Mouse (Mus musculus) testis, postnatal 10 days (tissue): ENCODE measurements around the gene Ift22.
A peak's percentile ranks its signal among the peaks of the same experiment; 100 is the strongest.

Experiments used
- DNase-seq: peaks from one replicate; pipeline ENCODE4 v3.0.0; 2021; ENCODE audit warnings: low spot score

Gene Ift22

GRCm38 (mm10) chr5:136907991-136908857 lies at the start of gene Ift22:
TSS of gene Ift22 (plus strand) at chr5:136908150.
- DNase-seq: peak; percentile 97

GRCm38 (mm10) chr5:136861191-136861940 lies 46.6 kb upstream of the Ift22 start:
- DNase-seq: no peak

DNA sequence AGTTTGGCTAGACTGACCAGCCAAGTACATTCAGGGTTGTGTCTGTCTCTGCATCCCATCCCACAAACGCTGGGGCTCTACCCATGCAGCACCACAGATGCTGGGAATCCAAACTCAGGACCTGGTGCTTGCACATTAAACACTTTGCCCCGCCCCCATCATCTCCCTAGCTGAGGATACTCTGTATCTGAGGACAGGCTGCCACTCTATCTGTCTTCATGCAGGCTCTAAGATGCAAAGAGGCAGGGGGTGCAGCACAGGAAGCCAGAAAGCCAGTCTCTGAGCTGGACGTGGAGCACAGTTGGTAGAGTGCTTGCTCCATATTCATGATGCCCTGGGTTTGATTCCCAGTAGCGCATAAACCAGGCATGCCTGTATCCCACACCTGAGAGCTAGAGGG lies 45.1 kb upstream of the Ift22 start:
- no peak for DNase-seq

DNA sequence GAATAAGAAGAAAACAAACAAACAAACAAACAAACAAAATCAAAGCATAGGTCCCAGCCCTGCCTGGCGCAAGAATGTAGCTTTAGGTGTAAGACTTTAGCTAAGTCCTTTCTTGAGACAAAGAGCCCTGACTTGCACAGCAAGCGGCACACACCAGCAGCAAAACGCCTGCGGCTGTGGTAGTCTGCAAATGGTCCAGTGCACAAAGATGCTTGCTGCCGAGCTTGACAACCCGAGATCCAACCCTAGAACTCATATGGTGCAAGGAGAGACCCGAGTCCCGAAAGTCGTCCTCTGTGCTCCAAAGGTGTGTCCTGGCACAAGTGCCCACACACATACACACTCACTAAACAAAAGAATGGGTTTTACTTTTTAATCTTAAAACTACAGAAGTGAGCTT lies 44.7 kb upstream of the Ift22 start:
- DNase-seq: no peak

DNA sequence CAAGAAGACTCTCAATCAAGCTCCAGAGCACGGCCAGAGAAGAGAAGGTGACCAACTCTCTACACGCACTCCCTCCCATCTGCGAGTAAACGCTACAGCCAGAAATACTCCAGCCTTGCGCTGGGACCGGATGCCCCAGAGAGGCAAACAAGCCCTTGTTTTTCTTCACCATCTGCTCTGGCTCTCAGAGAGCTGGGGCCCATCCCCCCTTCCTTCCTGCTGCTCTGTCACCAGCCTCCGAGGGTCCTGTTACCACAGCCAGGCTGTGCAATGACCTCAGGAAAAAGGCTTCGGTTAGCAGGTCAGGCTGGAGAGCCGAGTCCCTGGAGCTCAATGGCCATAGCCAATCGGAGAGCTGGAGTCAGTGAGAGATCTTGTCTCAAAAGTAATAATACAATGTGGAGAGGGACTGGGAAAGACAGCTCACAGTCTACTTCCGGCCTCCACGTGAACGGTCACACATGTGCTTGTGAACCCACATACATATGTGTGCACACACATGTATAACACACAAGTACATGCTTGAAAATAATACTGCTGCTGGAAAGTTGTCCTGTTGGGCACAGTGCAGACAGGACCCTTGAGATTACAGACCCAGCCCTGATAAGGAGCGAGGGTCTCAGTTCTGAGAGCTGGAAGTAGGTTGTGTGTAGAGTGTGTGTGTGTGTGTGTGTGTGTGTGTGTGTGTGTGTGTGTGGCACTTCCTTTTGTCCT lies 43.8 kb upstream of the Ift22 start:
- peak; percentile 58 for DNase-seq

GRCm38 (mm10) chr5:136867706-136868105 lies 40.2 kb upstream of the Ift22 start:
- no peak for DNase-seq

DNA sequence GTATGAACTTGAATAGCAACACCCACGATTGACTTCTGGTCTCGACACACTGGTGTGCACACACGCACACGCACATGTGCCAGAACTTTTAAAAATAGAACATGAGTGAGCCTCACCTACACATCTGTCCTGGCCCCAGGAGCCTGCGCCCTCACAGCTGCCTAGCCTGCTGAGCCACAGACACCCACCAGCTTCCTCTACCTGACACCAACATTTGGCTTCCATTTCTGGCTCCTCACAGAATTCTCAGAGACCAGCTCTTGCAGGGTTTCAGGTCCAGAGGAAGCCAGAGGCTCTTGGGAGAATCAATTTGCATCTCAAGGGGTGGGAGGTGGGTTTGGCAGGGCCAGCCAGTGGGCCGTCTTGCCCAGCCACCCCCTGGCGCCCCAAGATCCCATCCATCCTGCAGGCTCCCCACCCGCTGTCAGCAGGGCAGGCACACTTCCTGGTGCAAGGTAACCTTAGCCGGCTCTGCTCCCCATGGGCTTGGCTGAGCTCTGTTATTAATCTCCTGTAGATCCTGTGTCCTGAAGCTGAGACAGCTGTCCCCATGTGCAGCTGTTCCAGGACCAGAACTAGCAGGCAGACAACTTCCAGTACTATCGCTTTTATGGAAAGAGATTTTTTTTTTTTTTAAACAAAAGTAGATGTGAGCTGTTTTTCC lies 38.4 kb upstream of the Ift22 start:
- DNase-seq: no peak

GRCm38 (mm10) chr5:136872417-136872816 lies 35.5 kb upstream of the Ift22 start:
- no peak for DNase-seq

DNA sequence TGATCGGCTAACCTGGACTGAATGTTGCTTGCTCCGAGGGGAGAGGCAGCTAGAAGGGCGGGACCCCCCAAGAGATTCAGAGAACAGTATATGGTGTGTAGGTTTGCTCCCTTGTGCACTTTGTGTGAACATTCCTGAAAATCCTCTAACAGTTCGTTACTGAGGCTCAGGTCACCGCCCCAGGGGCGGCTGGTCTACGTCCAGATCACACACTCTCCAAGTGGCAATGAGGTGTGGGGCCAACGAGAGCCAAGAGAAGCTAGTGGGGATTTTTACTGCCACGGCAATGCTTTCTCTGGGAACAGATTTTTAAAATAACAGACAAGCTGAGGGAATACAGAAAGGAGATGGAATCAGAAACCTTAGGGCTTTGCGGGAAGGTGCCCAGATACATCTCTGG lies 33.7 kb upstream of the Ift22 start:
- no peak for DNase-seq

GRCm38 (mm10) chr5:136880101-136880500 lies 27.8 kb upstream of the Ift22 start:
- DNase-seq: no peak

GRCm38 (mm10) chr5:136881380-136882009 lies 26.5 kb upstream of the Ift22 start:
- peak; percentile 95 for DNase-seq

- no peak for DNase-seq
Observed at GRCm38 (mm10) chr5:136882055-136882787, 25.7 kb upstream of the Ift22 start.

- peak; percentile 63 for DNase-seq
Observed at GRCm38 (mm10) chr5:136882788-136883439, 25.0 kb upstream of the Ift22 start, which contains the start of gene Col26a1. TSS of gene Col26a1 (minus strand) at chr5:136883209.

DNA sequence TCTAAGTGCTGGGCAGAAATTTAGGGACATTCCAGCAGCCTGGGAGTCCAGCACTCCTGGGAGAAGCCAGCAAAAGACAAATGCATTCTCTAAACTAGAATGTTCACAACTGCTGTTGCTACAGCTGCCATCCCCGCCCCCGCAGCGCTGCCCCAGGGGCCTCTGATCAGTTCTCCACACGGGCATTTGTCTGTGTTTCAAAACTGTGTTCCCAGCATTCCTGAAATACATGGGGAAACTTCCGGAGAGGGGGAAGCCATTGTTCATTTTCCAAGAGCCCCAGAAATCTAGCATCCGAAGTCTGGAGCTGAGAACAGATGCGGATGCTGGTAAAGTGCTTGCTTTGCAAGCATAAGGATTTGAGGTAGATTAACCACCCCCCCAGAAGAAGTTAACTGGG lies 21.0 kb upstream of the Ift22 start:
- DNase-seq: peak; percentile 61

DNA sequence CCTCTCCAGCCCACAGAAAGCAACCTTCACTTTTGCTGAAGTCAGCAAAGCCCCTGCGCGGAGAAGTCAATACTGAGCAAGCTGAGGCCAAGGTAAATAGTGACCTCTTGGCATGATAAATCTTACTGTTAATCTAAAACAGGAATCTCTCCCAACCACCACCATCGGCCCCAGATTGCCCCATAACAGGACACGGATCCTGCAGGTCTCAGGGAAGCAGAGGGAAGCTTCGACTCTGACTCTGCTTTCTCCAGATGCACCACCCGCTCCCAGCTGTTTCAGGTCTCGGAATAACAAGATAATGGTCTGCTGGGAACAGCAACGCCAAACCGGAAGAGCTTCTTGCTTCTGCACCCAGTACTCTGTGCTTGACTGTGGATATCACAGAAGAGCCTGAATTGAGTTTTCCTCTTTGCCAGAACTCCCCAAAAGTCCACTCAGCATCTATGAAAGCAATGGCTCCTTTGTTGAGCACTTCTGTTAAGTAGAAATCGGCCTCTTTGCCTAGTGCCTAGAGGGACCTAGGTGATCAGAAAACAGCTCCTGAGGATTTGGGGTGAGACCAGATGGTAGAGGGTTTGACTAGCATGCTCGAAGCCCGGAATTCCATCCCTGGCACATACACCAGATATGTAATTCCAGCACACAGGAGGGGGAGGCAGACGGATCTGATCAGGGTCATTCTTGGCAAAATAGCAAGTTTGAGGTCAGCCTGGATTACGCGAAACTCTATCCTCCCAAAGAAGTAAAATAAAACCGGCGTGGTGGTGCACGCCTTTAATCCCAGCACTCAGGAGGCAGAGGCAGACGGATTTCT lies 19.2 kb upstream of the Ift22 start:
- DNase-seq: peak; percentile 53

GRCm38 (mm10) chr5:136894840-136895528 lies 13.0 kb upstream of the Ift22 start:
- no peak for DNase-seq

- DNase-seq: no peak
Observed at GRCm38 (mm10) chr5:136895529-136895963, 12.4 kb upstream of the Ift22 start.

- no peak for DNase-seq
Observed at GRCm38 (mm10) chr5:136904621-136905020, 3.3 kb upstream of the Ift22 start.

GRCm38 (mm10) chr5:136905630-136906029 lies 2.3 kb upstream of the Ift22 start:
- no peak for DNase-seq
